19 mouse cellular contexts compared by ENCODE assay signal in genomic region chr13:64187065-64187464, GRCm38 (mm10). TPM values are rescaled to one million over a fixed set of nuclear protein-coding genes. Genes with fewer than 3 reads are reported as not detected.
DNase-seq lines count a peak whose midpoint lies in the region; ATAC-seq and TF ChIP-seq lines count a peak whose summit lies in the region.
"Had no signal": no experiment of that assay in that cellular context is flagged by ENCODE, and none has a peak within 500 bp of the region (broad histone marks: within the 10 kb centered on the region; RNA-seq: fewer than 3 reads in every experiment).

No protein-coding gene starts in this region.

- TF ChIP-seq EP300 in heart, adult 2 months (IDR thresholded peaks at IDR 0.05; ENCODE audit: insufficient read depth, low read depth, low read length) = no peak
- TF ChIP-seq EP300 in lung, postnatal 0 days (IDR thresholded peaks at IDR 0.05) = no peak

- no peaks in the 10 kb centered on the region for H3K27me3 ChIP-seq in heart, embryonic 14.5 days (ENCODE audit: control insufficient read depth, insufficient read depth, low read length)
- no peaks in the 10 kb centered on the region for H3K27me3 ChIP-seq in heart, adult 2 months (ENCODE audit: control insufficient read depth, insufficient read depth, low read length)
- no peaks in the 10 kb centered on the region for H3K27me3 ChIP-seq in kidney, embryonic 15.5 days
- H3K27me3 ChIP-seq in kidney, adult 2 months (replicated peaks; ENCODE audit: control insufficient read depth, insufficient read depth, low read length) = no peaks in the 10 kb centered on the region
- H3K27me3 ChIP-seq in lung, postnatal 0 days (replicated peaks; ENCODE audit: insufficient read depth, low read length) = no peaks in the 10 kb centered on the region
- H3K27me3 ChIP-seq in forebrain, embryonic 10.5 days (ENCODE audit: poor library complexity, severe bottlenecking) = no peaks in the 10 kb centered on the region
- H3K27me3 ChIP-seq: embryonic facial prominence, embryonic 12.5 days; midbrain, embryonic 12.5 days; neural tube, embryonic 12.5 days had no signal

- peak overlapping the region; percentile 81 to 83 for H3K27ac ChIP-seq in heart, embryonic 14.5 days (replicated peaks in 1 of 2; ENCODE audit: control insufficient read depth in 1 of 2, insufficient read depth in 1 of 2, low read depth in 2 of 2, low read length in 2 of 2)
- H3K27ac ChIP-seq in heart, adult 2 months = no peak overlapping the region
- H3K27ac ChIP-seq in kidney, embryonic 15.5 days = no peak overlapping the region
- H3K27ac ChIP-seq in kidney, adult 2 months (ENCODE audit: insufficient read depth, low read depth, low read length) = no peak overlapping the region
- H3K27ac ChIP-seq in lung, postnatal 0 days (ENCODE audit: low read length) = no peak overlapping the region
- H3K27ac ChIP-seq in forebrain, embryonic 10.5 days = no peak overlapping the region
- H3K27ac ChIP-seq: embryonic facial prominence, embryonic 12.5 days; hindbrain, embryonic 10.5 days; liver, embryonic 14.5 days; macrophage; midbrain, embryonic 12.5 days; neural tube, embryonic 12.5 days had no signal

- peaks cover 47% of the 10 kb centered on the region for H3K36me3 ChIP-seq in heart, embryonic 14.5 days (ENCODE audit: control insufficient read depth, insufficient read depth, low read length)
- H3K36me3 ChIP-seq in heart, adult 2 months (ENCODE audit: control insufficient read depth, insufficient read depth, low read length) = no peaks in the 10 kb centered on the region
- H3K36me3 ChIP-seq in kidney, embryonic 15.5 days = peaks cover 38% of the 10 kb centered on the region
- no peaks in the 10 kb centered on the region; the same call in 1 of the 2 replicates for H3K36me3 ChIP-seq in kidney, adult 2 months (ENCODE audit: control insufficient read depth, insufficient read depth, low read length)
- H3K36me3 ChIP-seq in lung, postnatal 0 days (ENCODE audit: insufficient read depth, low read length) = no peaks in the 10 kb centered on the region
- H3K36me3 ChIP-seq in forebrain, embryonic 10.5 days (replicated peaks) = peaks cover 28% of the 10 kb centered on the region

- H3K4me2 ChIP-seq in heart, embryonic 14.5 days (ENCODE audit: low read length) = no peak overlapping the region
- H3K4me2 ChIP-seq in kidney, embryonic 15.5 days = no peak overlapping the region
- no peak overlapping the region for H3K4me2 ChIP-seq in lung, postnatal 0 days (replicated peaks; ENCODE audit: low read depth, low read length)
- H3K4me2 ChIP-seq: embryonic facial prominence, embryonic 12.5 days; midbrain, embryonic 12.5 days; neural tube, embryonic 12.5 days had no signal

- ATAC-seq in heart, embryonic 14.5 days (ENCODE audit: insufficient number of reproducible peaks, insufficient read depth, low FRiP score, low read depth) = peak; percentile 45; the same call in 1 of the 2 replicates
- ATAC-seq in kidney, embryonic 15.5 days (replicated peaks; ENCODE audit: low FRiP score) = 0 out of 2 replicates have a peak, but pooled peaks have one; percentile 36
- peak; percentile 46; the same call in 1 of the 2 replicates for ATAC-seq in lung, postnatal 0 days
- peak; percentile 14; the same call in 1 of the 2 replicates for ATAC-seq in megakaryocyte progenitor cell, adult 5-6 weeks (replicated peaks; ENCODE audit: poor library complexity)
- ATAC-seq: forebrain, embryonic 14.5 days had no signal

- no peak overlapping the region for H3K9ac ChIP-seq in heart, embryonic 14.5 days (ENCODE audit: low read length)
- H3K9ac ChIP-seq in heart, adult 2 months (ENCODE audit: low read depth, low read length) = no peak overlapping the region
- no peak overlapping the region for H3K9ac ChIP-seq in kidney, embryonic 15.5 days
- no peak overlapping the region for H3K9ac ChIP-seq in lung, postnatal 0 days (replicated peaks; ENCODE audit: low read depth)
- H3K9ac ChIP-seq: embryonic facial prominence, embryonic 12.5 days; liver, embryonic 14.5 days; midbrain, embryonic 12.5 days; neural tube, embryonic 12.5 days had no signal

- H3K79me2 ChIP-seq in heart, adult 2 months (replicated peaks; ENCODE audit: control insufficient read depth, insufficient read depth, low read length) = no peaks in the 10 kb centered on the region

- peaks cover 13 to 22% of the 10 kb centered on the region in 2 experiments for H3K4me1 ChIP-seq in heart, embryonic 14.5 days (ENCODE audit: control insufficient read depth in 2 of 2, insufficient read depth in 2 of 2, low read length in 2 of 2)
- no peaks in the 10 kb centered on the region for H3K4me1 ChIP-seq in heart, adult 2 months (ENCODE audit: control insufficient read depth, insufficient read depth, low read length)
- no peaks in the 10 kb centered on the region for H3K4me1 ChIP-seq in kidney, embryonic 15.5 days
- no peaks in the 10 kb centered on the region for H3K4me1 ChIP-seq in kidney, adult 2 months (ENCODE audit: control insufficient read depth, insufficient read depth, low read length)
- no peaks in the 10 kb centered on the region for H3K4me1 ChIP-seq in lung, postnatal 0 days (ENCODE audit: insufficient read depth, low read depth, low read length)
- H3K4me1 ChIP-seq in forebrain, embryonic 10.5 days = 0 out of 2 replicates have a peak, but pooled peaks cover 2% of the 10 kb centered on the region
- H3K4me1 ChIP-seq: embryonic facial prominence, embryonic 12.5 days; hindbrain, embryonic 10.5 days; midbrain, embryonic 12.5 days; neural tube, embryonic 12.5 days had no signal

- intact Hi-C loops in heart, adult 2 months (cut with DNase I) = no loop called here

- no peaks in the 10 kb centered on the region for H3K9me3 ChIP-seq in heart, embryonic 14.5 days (ENCODE audit: control insufficient read depth, low read length)
- H3K9me3 ChIP-seq in kidney, embryonic 15.5 days (replicated peaks) = no peaks in the 10 kb centered on the region
- no peaks in the 10 kb centered on the region for H3K9me3 ChIP-seq in lung, postnatal 0 days (ENCODE audit: low read length)
- no peaks in the 10 kb centered on the region for H3K9me3 ChIP-seq in forebrain, embryonic 10.5 days
- H3K9me3 ChIP-seq: embryonic facial prominence, embryonic 12.5 days; hindbrain, embryonic 10.5 days; midbrain, embryonic 12.5 days; neural tube, embryonic 12.5 days had no signal

- TF ChIP-seq CTCF in heart, adult 2 months (IDR thresholded peaks at IDR 0.05) = no peak
- no peak for TF ChIP-seq CTCF in kidney, adult 2 months (conservative IDR thresholded peaks at IDR 0.05; ENCODE audit: insufficient read depth, insufficient read length, low read depth, low read length)
- TF ChIP-seq CTCF in lung, postnatal 0 days (IDR thresholded peaks at IDR 0.05) = no peak

- no peak for DNase-seq in heart, adult 2 months
- no peak for DNase-seq in kidney, adult 2 months
- peak; percentile 19 for DNase-seq in lung, postnatal 0 days (ENCODE audit: low spot score)
- no peak for DNase-seq in lung, postnatal 14 days
- no peak for DNase-seq in forebrain, embryonic 10.5 days (ENCODE audit: extremely low spot score, low spot score)
- DNase-seq: cerebellum, adult 9-11 months; gastrocnemius, postnatal 25 days; thymus, postnatal 36 days had no signal

- H3K4me3 ChIP-seq in heart, embryonic 14.5 days (ENCODE audit: control insufficient read depth in 1 of 2, insufficient read depth in 1 of 2, low read depth in 1 of 2, low read length in 2 of 2) = no peak overlapping the region
- no peak overlapping the region for H3K4me3 ChIP-seq in heart, adult 2 months
- no peak overlapping the region for H3K4me3 ChIP-seq in kidney, embryonic 15.5 days (replicated peaks)
- H3K4me3 ChIP-seq in kidney, adult 2 months (ENCODE audit: insufficient read depth, low read depth, low read length) = no peak overlapping the region
- H3K4me3 ChIP-seq in lung, postnatal 0 days (ENCODE audit: low read depth, low read length) = no peak overlapping the region
- H3K4me3 ChIP-seq in forebrain, embryonic 10.5 days = no peak overlapping the region
- H3K4me3 ChIP-seq: embryonic facial prominence, embryonic 12.5 days; erythroblast, embryonic 14.5 days; hindbrain, embryonic 10.5 days; midbrain, embryonic 12.5 days; neural tube, embryonic 12.5 days had no signal

- TF ChIP-seq POLR2A in heart, adult 2 months (IDR thresholded peaks at IDR 0.05; ENCODE audit: insufficient read depth, low read depth, low read length) = no peak
- no peak for TF ChIP-seq POLR2A in kidney, adult 2 months (IDR thresholded peaks at IDR 0.05; ENCODE audit: low read depth, low read length)

RNA-seq across cellular contexts. Expression of gene Habp4, which starts 25.4 kb away (rescaled TPM):
- polyA plus RNA-seq in heart, embryonic 14.5 days (2014; fragmentation: Nextera tagmentation; extraction: Ambion mirVana) = 70.9 and 72.4 TPM in 2 replicates
- total RNA-seq in heart, adult 2 months (2021) = 10 to 100 TPM; 47.7 to 48.2 TPM
- polyA plus RNA-seq in heart, adult 2 months (2012; rRNA removed) = 29.3 and 37.6 TPM in 2 replicates
- 26.1 and 27.1 TPM in 2 replicates for polyA plus RNA-seq in kidney, embryonic 15.5 days (2015; fragmentation: Nextera tagmentation; extraction: Ambion mirVana)
- polyA plus RNA-seq in kidney, adult 2 months (2012; rRNA removed) = 35.8 and 37.6 TPM in 2 replicates
- 16.6 and 18.8 TPM in 2 replicates for polyA plus RNA-seq in lung, postnatal 0 days (2015; fragmentation: Nextera tagmentation; extraction: Ambion mirVana)
- total RNA-seq in megakaryocyte progenitor cell, adult 5-6 weeks (2015) = 3.4 and 3.9 TPM in 2 replicates
- 2.4 TPM in 2 replicates for total RNA-seq in megakaryocyte progenitor cell, adult 5-6 weeks (2017)
- 13.7 and 16.3 TPM in 2 replicates for polyA plus RNA-seq in forebrain, embryonic 10.5 days (2016; fragmentation: Nextera tagmentation; extraction: Ambion mirVana)

RNA-seq across cellular contexts. Expression of gene Zfp367, which starts 34.1 kb away (rescaled TPM):
- polyA plus RNA-seq in heart, embryonic 14.5 days (2014; fragmentation: Nextera tagmentation; extraction: Ambion mirVana) = 28.1 and 30.2 TPM in 2 replicates
- total RNA-seq in heart, adult 2 months (2021) = 10 to 100 TPM; 20.9 to 23.0 TPM
- 14.4 and 27.1 TPM in 2 replicates for polyA plus RNA-seq in heart, adult 2 months (2012; rRNA removed)
- polyA plus RNA-seq in kidney, embryonic 15.5 days (2015; fragmentation: Nextera tagmentation; extraction: Ambion mirVana) = 17.1 and 17.6 TPM in 2 replicates
- polyA plus RNA-seq in kidney, adult 2 months (2012; rRNA removed) = 12.2 and 15.5 TPM in 2 replicates
- polyA plus RNA-seq in lung, postnatal 0 days (2015; fragmentation: Nextera tagmentation; extraction: Ambion mirVana) = 7.6 and 8.4 TPM in 2 replicates
- total RNA-seq in megakaryocyte progenitor cell, adult 5-6 weeks (2015) = 42.8 and 49.3 TPM in 2 replicates
- total RNA-seq in megakaryocyte progenitor cell, adult 5-6 weeks (2017) = 41.9 and 52.3 TPM in 2 replicates
- 17.6 and 18.8 TPM in 2 replicates for polyA plus RNA-seq in forebrain, embryonic 10.5 days (2016; fragmentation: Nextera tagmentation; extraction: Ambion mirVana)

RNA-seq across cellular contexts. Expression of gene Slc35d2, which starts 57.9 kb away (rescaled TPM):
- 6.1 and 7.7 TPM in 2 replicates for polyA plus RNA-seq in heart, embryonic 14.5 days (2014; fragmentation: Nextera tagmentation; extraction: Ambion mirVana)
- 1 to 10 TPM; 1.3 to 1.6 TPM for total RNA-seq in heart, adult 2 months (2021)
- polyA plus RNA-seq in heart, adult 2 months (2012; rRNA removed) = 1.7 and 3.1 TPM in 2 replicates
- 3.9 and 4.7 TPM in 2 replicates for polyA plus RNA-seq in kidney, embryonic 15.5 days (2015; fragmentation: Nextera tagmentation; extraction: Ambion mirVana)
- polyA plus RNA-seq in kidney, adult 2 months (2012; rRNA removed) = 10.9 and 13.8 TPM in 2 replicates
- 8.0 and 9.0 TPM in 2 replicates for polyA plus RNA-seq in lung, postnatal 0 days (2015; fragmentation: Nextera tagmentation; extraction: Ambion mirVana)
- 3.5 and 5.4 TPM in 2 replicates for total RNA-seq in megakaryocyte progenitor cell, adult 5-6 weeks (2015)
- total RNA-seq in megakaryocyte progenitor cell, adult 5-6 weeks (2017) = 4.3 and 5.4 TPM in 2 replicates
- polyA plus RNA-seq in forebrain, embryonic 10.5 days (2016; fragmentation: Nextera tagmentation; extraction: Ambion mirVana) = 1.5 and 2.8 TPM in 2 replicates

Comparison
In these comparisons a context has a peak if more than half of its experiments do, and no peak if none do; other contexts are left out.
1. H3K27ac ChIP-seq: peak in heart, embryonic 14.5 days (2 of 2); none in heart, adult 2 months (single experiment), kidney, embryonic 15.5 days (single experiment), kidney, adult 2 months (single experiment), lung, postnatal 0 days (single experiment) and forebrain, embryonic 10.5 days (single experiment).
2. Peak in every context shown above with its lines, with median percentiles within 50 percentile points of each other: ATAC-seq.